ENCODE assay signal across 22 mouse cellular contexts in genomic region chr7:34967362-34967761, GRCm38 (mm10). TPM values are rescaled to one million over a fixed set of nuclear protein-coding genes. Genes with fewer than 3 reads are reported as not detected.
DNase-seq lines count a peak whose midpoint lies in the region; ATAC-seq and TF ChIP-seq lines count a peak whose summit lies in the region.
"Had no signal": no experiment of that assay in that cellular context is flagged by ENCODE, and none has a peak within 500 bp of the region (broad histone marks: within the 10 kb centered on the region; RNA-seq: fewer than 3 reads in every experiment).

No protein-coding gene starts in this region.

- TF ChIP-seq CTCF in stomach, postnatal 0 days (IDR thresholded peaks at IDR 0.05; ENCODE audit: low read depth): no peak

- H3K27ac ChIP-seq in liver, embryonic 15.5 days (replicated peaks): peak overlapping the region; percentile 89
- H3K27ac ChIP-seq in stomach, embryonic 16.5 days (ENCODE audit: low read length): no peak overlapping the region
- H3K27ac ChIP-seq in stomach, postnatal 0 days (replicated peaks): no peak overlapping the region
- H3K27ac ChIP-seq in intestine, embryonic 16.5 days (ENCODE audit: low read length): peak overlapping the region; percentile 24; the same call in 1 of the 2 replicates
- H3K27ac ChIP-seq: embryonic facial prominence, embryonic 12.5 days; forebrain, embryonic 12.5 days; gastrocnemius, adult 2 months; heart, embryonic 13.5 days; hindbrain, embryonic 12.5 days had no signal

- H3K9ac ChIP-seq in liver, embryonic 15.5 days: no peak overlapping the region
- no peak overlapping the region for H3K9ac ChIP-seq in stomach, embryonic 16.5 days (ENCODE audit: low read length)
- no peak overlapping the region for H3K9ac ChIP-seq in stomach, postnatal 0 days (ENCODE audit: low read length)
- no peak overlapping the region for H3K9ac ChIP-seq in intestine, embryonic 16.5 days (ENCODE audit: low read depth, low read length)
- H3K9ac ChIP-seq: embryonic facial prominence, embryonic 12.5 days; forebrain, embryonic 12.5 days; heart, embryonic 13.5 days; hindbrain, embryonic 12.5 days had no signal

- intact Hi-C loops in left cerebral cortex, postnatal 4 days (cut with DNase I): no loop called here

- no peaks in the 10 kb centered on the region for H3K27me3 ChIP-seq in liver, embryonic 15.5 days
- no peaks in the 10 kb centered on the region for H3K27me3 ChIP-seq in stomach, embryonic 16.5 days (ENCODE audit: control insufficient read depth, insufficient read depth, low read length)
- H3K27me3 ChIP-seq in stomach, postnatal 0 days (ENCODE audit: control insufficient read depth, insufficient read depth, low read length): no peaks in the 10 kb centered on the region
- H3K27me3 ChIP-seq in intestine, embryonic 16.5 days (replicated peaks; ENCODE audit: control insufficient read depth, insufficient read depth, low read length): no peaks in the 10 kb centered on the region
- H3K27me3 ChIP-seq: embryonic facial prominence, embryonic 12.5 days; forebrain, embryonic 12.5 days; heart, embryonic 13.5 days; hindbrain, embryonic 12.5 days had no signal

- peaks cover 30% of the 10 kb centered on the region for H3K4me1 ChIP-seq in liver, embryonic 15.5 days (replicated peaks)
- no peaks in the 10 kb centered on the region for H3K4me1 ChIP-seq in stomach, embryonic 16.5 days (ENCODE audit: control insufficient read depth, insufficient read depth, low read length)
- H3K4me1 ChIP-seq in stomach, postnatal 0 days (replicated peaks; ENCODE audit: control insufficient read depth, insufficient read depth): no peaks in the 10 kb centered on the region
- H3K4me1 ChIP-seq in intestine, embryonic 16.5 days (ENCODE audit: control insufficient read depth, insufficient read depth, low read length): 0 out of 2 replicates have a peak, but pooled peaks cover 2% of the 10 kb centered on the region
- H3K4me1 ChIP-seq: forebrain, embryonic 12.5 days had no signal

- H3K4me2 ChIP-seq in liver, embryonic 15.5 days: no peak overlapping the region
- no peak overlapping the region for H3K4me2 ChIP-seq in stomach, embryonic 16.5 days (ENCODE audit: low read depth, low read length)
- H3K4me2 ChIP-seq in stomach, postnatal 0 days (replicated peaks; ENCODE audit: low read depth): no peak overlapping the region
- H3K4me2 ChIP-seq in intestine, embryonic 16.5 days (ENCODE audit: low read depth, low read length): no peak overlapping the region
- H3K4me2 ChIP-seq: embryonic facial prominence, embryonic 12.5 days; forebrain, embryonic 12.5 days; heart, embryonic 13.5 days; hindbrain, embryonic 12.5 days had no signal

- peaks cover 26% of the 10 kb centered on the region for H3K36me3 ChIP-seq in liver, embryonic 15.5 days (replicated peaks)
- no peaks in the 10 kb centered on the region for H3K36me3 ChIP-seq in stomach, embryonic 16.5 days (ENCODE audit: control insufficient read depth, insufficient read depth, low read length)
- peaks cover 4% of the 10 kb centered on the region; the same call in 1 of the 2 replicates for H3K36me3 ChIP-seq in stomach, postnatal 0 days (ENCODE audit: control insufficient read depth, insufficient read depth, low read length)
- H3K36me3 ChIP-seq in intestine, embryonic 16.5 days (ENCODE audit: control insufficient read depth, insufficient read depth, low read length): peaks cover 4% of the 10 kb centered on the region; the same call in 1 of the 2 replicates

- H3K9me3 ChIP-seq in liver, embryonic 15.5 days (replicated peaks): no peaks in the 10 kb centered on the region
- H3K9me3 ChIP-seq in stomach, embryonic 16.5 days (replicated peaks; ENCODE audit: control insufficient read depth, low read length): no peaks in the 10 kb centered on the region
- no peaks in the 10 kb centered on the region for H3K9me3 ChIP-seq in stomach, postnatal 0 days (ENCODE audit: control insufficient read depth, low read length)
- no peaks in the 10 kb centered on the region for H3K9me3 ChIP-seq in intestine, embryonic 16.5 days (ENCODE audit: control insufficient read depth, low read length)
- H3K9me3 ChIP-seq: embryonic facial prominence, embryonic 12.5 days; forebrain, embryonic 12.5 days; heart, embryonic 13.5 days; hindbrain, embryonic 12.5 days had no signal

- WGBS in liver, embryonic 15.5 days (ENCODE audit: insufficient replicate concordance): 69% methylated on average over 3 of the region's 3 CpGs
- 52% methylated on average over 3 of the region's 3 CpGs for WGBS in stomach, embryonic 16.5 days
- 41% methylated on average over 3 of the region's 3 CpGs for WGBS in stomach, postnatal 0 days
- WGBS in intestine, embryonic 16.5 days: 44% methylated on average over 3 of the region's 3 CpGs

- ATAC-seq in frontal cortex, adult (ENCODE audit: low TSS enrichment): 0 out of 2 replicates have a peak, but pooled peaks have one; percentile 41
- ATAC-seq in liver, embryonic 15.5 days (ENCODE audit: insufficient read depth): no peak
- ATAC-seq in stomach, embryonic 16.5 days (ENCODE audit: insufficient read depth, low FRiP score): peak; percentile 21; the same call in 1 of the 2 replicates
- ATAC-seq in stomach, postnatal 0 days (ENCODE audit: low FRiP score, low TSS enrichment): no peak
- no peak for ATAC-seq in intestine, embryonic 16.5 days
- ATAC-seq: forebrain, embryonic 16.5 days; hindbrain, embryonic 16.5 days had no signal

- no peak for TF ChIP-seq EP300 in stomach, postnatal 0 days (optimal IDR thresholded peaks at IDR 0.05)

- DNase-seq in frontal cortex, postnatal 36 days (ENCODE audit: low spot score in 2 of 2): no peak
- DNase-seq in liver: no peak
- DNase-seq in stomach, postnatal 0 days (ENCODE audit: low spot score): no peak
- no peak for DNase-seq in left cerebral cortex, postnatal 4 days
- DNase-seq: adrenal gland, postnatal 14 days; cerebellum, adult 11-12 months; cerebellum, adult 9-10 months; cerebellum, postnatal 25 days; gastrocnemius, adult 2 months; gastrocnemius, postnatal 25 days; heart, adult 11 months; heart, postnatal 4 days had no signal

- no peak overlapping the region for H3K4me3 ChIP-seq in liver, embryonic 15.5 days (replicated peaks)
- H3K4me3 ChIP-seq in stomach, embryonic 16.5 days (replicated peaks; ENCODE audit: low read length): no peak overlapping the region
- no peak overlapping the region for H3K4me3 ChIP-seq in stomach, postnatal 0 days (ENCODE audit: low read depth, low read length)
- H3K4me3 ChIP-seq in intestine, embryonic 16.5 days (ENCODE audit: low read length): no peak overlapping the region
- H3K4me3 ChIP-seq: embryonic facial prominence, embryonic 12.5 days; forebrain, embryonic 12.5 days; gastrocnemius, adult 2 months; heart, embryonic 13.5 days; hindbrain, embryonic 12.5 days had no signal

RNA-seq across cellular contexts. Expression of gene Pepd, which starts 55.2 kb away (rescaled TPM):
- polyA plus RNA-seq in liver, embryonic 15.5 days (2015; fragmentation: Nextera tagmentation; extraction: Ambion mirVana): 59.3 and 64.1 TPM in 2 replicates
- polyA plus RNA-seq in stomach, embryonic 16.5 days (2015; fragmentation: Nextera tagmentation; extraction: Ambion mirVana): 64.6 and 66.9 TPM in 2 replicates
- polyA plus RNA-seq in stomach, postnatal 0 days (2015; fragmentation: Nextera tagmentation; extraction: Ambion mirVana): 48.7 and 48.8 TPM in 2 replicates
- polyA plus RNA-seq in intestine, embryonic 16.5 days (2015; fragmentation: Nextera tagmentation; extraction: Ambion mirVana): 125 and 135 TPM in 2 replicates
- 10 to 100 TPM; 40.0 to 41.7 TPM for total RNA-seq in left cerebral cortex, postnatal 4 days (2021)

Comparison
In these comparisons a context has a peak if more than half of its experiments do, and no peak if none do; other contexts are left out.
1. ATAC-seq: peak in frontal cortex, adult (single experiment) and stomach, embryonic 16.5 days (single experiment); none in liver, embryonic 15.5 days (single experiment), stomach, postnatal 0 days (single experiment) and intestine, embryonic 16.5 days (single experiment).
2. H3K27ac ChIP-seq: peak in liver, embryonic 15.5 days (single experiment) and intestine, embryonic 16.5 days (single experiment); none in stomach, embryonic 16.5 days (single experiment) and stomach, postnatal 0 days (single experiment).